27 mouse cellular contexts compared by ENCODE assay signal in the genomic region with DNA sequence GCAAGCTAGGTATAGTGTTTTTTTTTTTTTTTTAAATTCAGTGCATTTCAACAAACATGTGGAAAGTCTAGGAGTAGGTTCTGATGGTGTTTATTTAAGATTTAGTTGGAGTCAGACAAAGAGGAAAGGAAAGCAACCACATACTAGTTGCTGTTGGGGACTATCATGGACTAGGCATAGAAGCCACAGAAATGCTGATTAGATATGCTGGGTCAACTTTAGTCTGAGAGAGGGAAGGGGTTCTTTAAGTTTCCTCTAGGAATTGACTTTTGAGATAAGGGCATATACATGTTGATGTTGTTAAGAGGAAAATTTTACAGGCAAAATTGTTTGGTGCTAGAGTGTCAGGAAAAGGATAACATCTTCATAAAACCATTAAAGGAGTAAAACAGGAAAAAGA.
"Had no signal": no experiment of that assay in that cellular context is flagged by ENCODE, and none has a peak within 500 bp of the region (broad histone marks: within the 10 kb centered on the region; RNA-seq: fewer than 3 reads in every experiment).

No protein-coding gene starts in this region.

- H3K36me3 ChIP-seq: limb, embryonic 10.5 days; limb, embryonic 12.5 days; limb, embryonic 13.5 days; limb, embryonic 15.5 days; liver, embryonic 12.5 days; liver, embryonic 13.5 days; liver, embryonic 15.5 days; lung, embryonic 15.5 days; midbrain, embryonic 10.5 days; midbrain, embryonic 12.5 days; midbrain, embryonic 13.5 days; midbrain, embryonic 15.5 days; neural tube, embryonic 12.5 days had no signal

- H3K4me1 ChIP-seq: limb, embryonic 10.5 days; limb, embryonic 12.5 days; limb, embryonic 13.5 days; limb, embryonic 15.5 days; liver, embryonic 12.5 days; liver, embryonic 13.5 days; liver, embryonic 15.5 days; lung, embryonic 15.5 days; megakaryocyte, embryonic 14.5 days; midbrain, embryonic 10.5 days; midbrain, embryonic 12.5 days; midbrain, embryonic 13.5 days; midbrain, embryonic 15.5 days; neural tube, embryonic 12.5 days had no signal

- H3K9ac ChIP-seq: limb, embryonic 12.5 days; limb, embryonic 13.5 days; limb, embryonic 15.5 days; liver, embryonic 12.5 days; liver, embryonic 13.5 days; liver, embryonic 14.5 days; liver, embryonic 15.5 days; liver, postnatal 0 days; lung, embryonic 14.5 days; lung, embryonic 15.5 days; midbrain, embryonic 12.5 days; midbrain, embryonic 13.5 days; midbrain, embryonic 15.5 days; neural tube, embryonic 12.5 days had no signal

- H3K27me3 ChIP-seq: limb, embryonic 12.5 days; limb, embryonic 13.5 days; limb, embryonic 15.5 days; liver, embryonic 12.5 days; liver, embryonic 13.5 days; liver, embryonic 15.5 days; lung, embryonic 15.5 days; megakaryocyte, embryonic 14.5 days; midbrain, embryonic 12.5 days; midbrain, embryonic 13.5 days; midbrain, embryonic 15.5 days; neural tube, embryonic 12.5 days had no signal

- H3K4me3 ChIP-seq: limb, embryonic 10.5 days; limb, embryonic 12.5 days; limb, embryonic 13.5 days; limb, embryonic 15.5 days; liver, embryonic 12.5 days; liver, embryonic 13.5 days; liver, embryonic 15.5 days; lung, embryonic 15.5 days; megakaryocyte, embryonic 14.5 days; midbrain, embryonic 10.5 days; midbrain, embryonic 12.5 days; midbrain, embryonic 13.5 days; midbrain, embryonic 15.5 days; myocyte; neural tube, embryonic 12.5 days had no signal

- DNase-seq: liver; liver, embryonic 13.5 days; liver, postnatal 0 days; lung, adult 18-20 months; lung, adult 2 months; lung, embryonic 14.5 days; lung, postnatal 10 days; lung, postnatal 14 days; lung, postnatal 36 days; lung, postnatal 4 days; midbrain, embryonic 14.5 days had no signal

- H3K27ac ChIP-seq: limb, embryonic 10.5 days; limb, embryonic 12.5 days; limb, embryonic 13.5 days; limb, embryonic 15.5 days; liver, embryonic 12.5 days; liver, embryonic 13.5 days; liver, embryonic 14.5 days; liver, embryonic 15.5 days; lung, embryonic 15.5 days; macrophage; midbrain, embryonic 10.5 days; midbrain, embryonic 12.5 days; midbrain, embryonic 13.5 days; midbrain, embryonic 15.5 days; neural tube, embryonic 12.5 days had no signal

- H3K9me3 ChIP-seq: limb, embryonic 10.5 days; limb, embryonic 12.5 days; limb, embryonic 13.5 days; limb, embryonic 15.5 days; liver, embryonic 12.5 days; liver, embryonic 13.5 days; liver, embryonic 15.5 days; lung, embryonic 15.5 days; megakaryocyte, embryonic 14.5 days; midbrain, embryonic 10.5 days; midbrain, embryonic 12.5 days; midbrain, embryonic 13.5 days; midbrain, embryonic 15.5 days; neural tube, embryonic 12.5 days had no signal
